In genomic region chr6:86397257-86397980, GRCm38 (mm10) we compare ENCODE assay signal across 8 mouse cellular contexts. TPM values are rescaled to one million over a fixed set of nuclear protein-coding genes. Genes with fewer than 3 reads are reported as not detected.
DNase-seq lines count a peak whose midpoint lies in the region; ATAC-seq and TF ChIP-seq lines count a peak whose summit lies in the region.

No protein-coding gene starts in this region.

- H3K4me2 ChIP-seq in kidney, postnatal 0 days (ENCODE audit: low read length), result peak overlapping the region; percentile 85
- H3K4me2 ChIP-seq in neural tube, embryonic 12.5 days (replicated peaks), result peak overlapping the region; percentile 71

- WGBS in kidney, postnatal 0 days, result 4% methylated on average over 14 of the region's 14 CpGs
- 7% methylated on average over 14 of the region's 14 CpGs for WGBS in embryonic facial prominence, embryonic 10.5 days
- 9% methylated on average over 14 of the region's 14 CpGs for WGBS in limb, embryonic 10.5 days
- 9% methylated on average over 14 of the region's 14 CpGs for WGBS in neural tube, embryonic 12.5 days

- 0 out of 2 replicates have a peak, but pooled peaks cover 1% of the 10 kb centered on the region for H3K36me3 ChIP-seq in kidney, postnatal 0 days (ENCODE audit: insufficient read depth, low read length)
- peaks cover 20% of the 10 kb centered on the region for H3K36me3 ChIP-seq in embryonic facial prominence, embryonic 10.5 days (replicated peaks)
- peaks cover 19% of the 10 kb centered on the region for H3K36me3 ChIP-seq in limb, embryonic 10.5 days
- peaks cover 16% of the 10 kb centered on the region for H3K36me3 ChIP-seq in neural tube, embryonic 12.5 days

- peak; percentile 8 for ATAC-seq in kidney, postnatal 0 days (replicated peaks; ENCODE audit: low FRiP score, low read depth)
- no peak for ATAC-seq in neural tube, embryonic 12.5 days (ENCODE audit: low FRiP score, low read depth)

- TF ChIP-seq CTCF in kidney, postnatal 0 days (IDR thresholded peaks at IDR 0.05; ENCODE audit: low read depth), result no peak

- no peak for DNase-seq in kidney, postnatal 0 days (ENCODE audit: low spot score)
- no peak for DNase-seq in kidney, postnatal 14 days
- no peak for DNase-seq in embryonic facial prominence, embryonic 10.5 days (ENCODE audit: low spot score)
- DNase-seq in limb, embryonic 10.5 days (ENCODE audit: low spot score), result no peak
- DNase-seq in right cerebral cortex, adult 2 months (ENCODE audit: low spot score in 2 of 2), result no peak
- no peak for DNase-seq in cerebellum, adult 11-12 months
- no peak for DNase-seq in cerebellum, adult 8-10 months

- H3K9me3 ChIP-seq in kidney, postnatal 0 days (replicated peaks; ENCODE audit: low read length), result no peaks in the 10 kb centered on the region
- H3K9me3 ChIP-seq in embryonic facial prominence, embryonic 10.5 days, result no peaks in the 10 kb centered on the region
- H3K9me3 ChIP-seq in limb, embryonic 10.5 days (replicated peaks), result no peaks in the 10 kb centered on the region
- H3K9me3 ChIP-seq in neural tube, embryonic 12.5 days, result no peaks in the 10 kb centered on the region

- no peaks in the 10 kb centered on the region for H3K27me3 ChIP-seq in kidney, postnatal 0 days (ENCODE audit: insufficient read depth, low read length)
- no peaks in the 10 kb centered on the region for H3K27me3 ChIP-seq in embryonic facial prominence, embryonic 10.5 days (replicated peaks; ENCODE audit: low read depth, poor library complexity, severe bottlenecking)
- H3K27me3 ChIP-seq in limb, embryonic 10.5 days (ENCODE audit: low read depth, poor library complexity, severe bottlenecking), result no peaks in the 10 kb centered on the region
- H3K27me3 ChIP-seq in neural tube, embryonic 12.5 days (replicated peaks), result no peaks in the 10 kb centered on the region

- H3K9ac ChIP-seq in kidney, postnatal 0 days (ENCODE audit: low read depth, low read length), result peak overlapping the region; percentile 93
- peak overlapping the region; percentile 88 for H3K9ac ChIP-seq in neural tube, embryonic 12.5 days

- peak overlapping the region; percentile 93 for H3K4me3 ChIP-seq in kidney, postnatal 0 days (replicated peaks; ENCODE audit: low read depth, low read length)
- peak overlapping the region; percentile 85 for H3K4me3 ChIP-seq in embryonic facial prominence, embryonic 10.5 days
- H3K4me3 ChIP-seq in limb, embryonic 10.5 days, result peak overlapping the region; percentile 92
- H3K4me3 ChIP-seq in neural tube, embryonic 12.5 days, result peak overlapping the region; percentile 88

- H3K4me1 ChIP-seq in kidney, postnatal 0 days (replicated peaks; ENCODE audit: insufficient read depth, low read length), result peaks cover 20% of the 10 kb centered on the region; the same call in 1 of the 2 replicates
- H3K4me1 ChIP-seq in embryonic facial prominence, embryonic 10.5 days, result peaks cover 31% of the 10 kb centered on the region
- peaks cover 30% of the 10 kb centered on the region for H3K4me1 ChIP-seq in limb, embryonic 10.5 days
- peaks cover 21% of the 10 kb centered on the region for H3K4me1 ChIP-seq in neural tube, embryonic 12.5 days

- peak overlapping the region; percentile 91; the same call in 1 of the 2 replicates for H3K27ac ChIP-seq in kidney, postnatal 0 days
- peak overlapping the region; percentile 85 for H3K27ac ChIP-seq in embryonic facial prominence, embryonic 10.5 days (replicated peaks)
- H3K27ac ChIP-seq in limb, embryonic 10.5 days, result peak overlapping the region; percentile 91
- peak overlapping the region; percentile 76; the same call in 1 of the 2 replicates for H3K27ac ChIP-seq in neural tube, embryonic 12.5 days

RNA-seq across cellular contexts. Expression of gene Pcyox1, which starts 0.5 kb away (rescaled TPM):
- polyA plus RNA-seq in kidney, postnatal 0 days (2015; fragmentation: Nextera tagmentation; extraction: Ambion mirVana), result 110 and 111 TPM in 2 replicates
- 68.2 and 73.0 TPM in 2 replicates for polyA plus RNA-seq in embryonic facial prominence, embryonic 10.5 days (2016; fragmentation: Nextera tagmentation; extraction: Ambion mirVana)
- polyA plus RNA-seq in limb, embryonic 10.5 days (2016; fragmentation: Nextera tagmentation; extraction: Ambion mirVana), result 50.6 and 59.5 TPM in 2 replicates
- polyA plus RNA-seq in neural tube, embryonic 12.5 days (2016; fragmentation: Nextera tagmentation; extraction: Ambion mirVana), result 121 and 123 TPM in 2 replicates

RNA-seq across cellular contexts. Expression of gene Tia1, which starts 6.6 kb away (rescaled TPM):
- polyA plus RNA-seq in kidney, postnatal 0 days (2015; fragmentation: Nextera tagmentation; extraction: Ambion mirVana), result 119 and 122 TPM in 2 replicates
- 214 and 222 TPM in 2 replicates for polyA plus RNA-seq in embryonic facial prominence, embryonic 10.5 days (2016; fragmentation: Nextera tagmentation; extraction: Ambion mirVana)
- polyA plus RNA-seq in limb, embryonic 10.5 days (2016; fragmentation: Nextera tagmentation; extraction: Ambion mirVana), result 174 and 235 TPM in 2 replicates
- 333 and 353 TPM in 2 replicates for polyA plus RNA-seq in neural tube, embryonic 12.5 days (2016; fragmentation: Nextera tagmentation; extraction: Ambion mirVana)

RNA-seq across cellular contexts. Expression of gene Snrpg, which starts 26.3 kb away (rescaled TPM):
- 490 and 543 TPM in 2 replicates for polyA plus RNA-seq in kidney, postnatal 0 days (2015; fragmentation: Nextera tagmentation; extraction: Ambion mirVana)
- 902 and 949 TPM in 2 replicates for polyA plus RNA-seq in embryonic facial prominence, embryonic 10.5 days (2016; fragmentation: Nextera tagmentation; extraction: Ambion mirVana)
- polyA plus RNA-seq in limb, embryonic 10.5 days (2016; fragmentation: Nextera tagmentation; extraction: Ambion mirVana), result 932 and 987 TPM in 2 replicates
- polyA plus RNA-seq in neural tube, embryonic 12.5 days (2016; fragmentation: Nextera tagmentation; extraction: Ambion mirVana), result 483 and 530 TPM in 2 replicates

RNA-seq across cellular contexts. Expression of gene Gm44790, which starts 29.0 kb away (rescaled TPM):
- not detected in 2 replicates for polyA plus RNA-seq in kidney, postnatal 0 days (2015; fragmentation: Nextera tagmentation; extraction: Ambion mirVana)
- polyA plus RNA-seq in embryonic facial prominence, embryonic 10.5 days (2016; fragmentation: Nextera tagmentation; extraction: Ambion mirVana), result 0.69 and 2.5 TPM in 2 replicates
- polyA plus RNA-seq in limb, embryonic 10.5 days (2016; fragmentation: Nextera tagmentation; extraction: Ambion mirVana), result not detected in 2 replicates
- polyA plus RNA-seq in neural tube, embryonic 12.5 days (2016; fragmentation: Nextera tagmentation; extraction: Ambion mirVana), result 0.37 TPM in 1 of 2 replicates, not detected in the other

RNA-seq across cellular contexts. Expression of gene Fam136a, which starts 32.0 kb away (rescaled TPM):
- 100 and 110 TPM in 2 replicates for polyA plus RNA-seq in kidney, postnatal 0 days (2015; fragmentation: Nextera tagmentation; extraction: Ambion mirVana)
- polyA plus RNA-seq in embryonic facial prominence, embryonic 10.5 days (2016; fragmentation: Nextera tagmentation; extraction: Ambion mirVana), result 191 and 201 TPM in 2 replicates
- 189 and 214 TPM in 2 replicates for polyA plus RNA-seq in limb, embryonic 10.5 days (2016; fragmentation: Nextera tagmentation; extraction: Ambion mirVana)
- polyA plus RNA-seq in neural tube, embryonic 12.5 days (2016; fragmentation: Nextera tagmentation; extraction: Ambion mirVana), result 111 and 113 TPM in 2 replicates
